Mouse (Mus musculus): ENCODE results near the gene Tnrc6a. TPM values are rescaled to one million over a fixed set of nuclear protein-coding genes. Genes with fewer than 3 reads are reported as not detected.
A peak's percentile ranks its signal among the peaks of the same experiment; 100 is the strongest.

Gene Tnrc6a
- total RNA-seq, 2 experiments from 2014 or later = 58.4 to 58.8 TPM

- DNase-seq (ENCODE audit: low spot score in 2 of 2) = no peak
These were observed 623 bp downstream of the Tnrc6a start for GRCm38 (mm10) chr7:123124299-123124716.

- peak; percentile 20 to 30 for DNase-seq (ENCODE audit: low spot score in 2 of 2)
These were observed 1.1 kb downstream of the Tnrc6a start for GRCm38 (mm10) chr7:123124735-123125181.

GRCm38 (mm10) chr7:123126056-123126455 is 2.4 kb downstream of the Tnrc6a start:
- no peak for DNase-seq (ENCODE audit: low spot score in 2 of 2)

GRCm38 (mm10) chr7:123127301-123127700 is 3.6 kb downstream of the Tnrc6a start:
- DNase-seq (ENCODE audit: low spot score in 2 of 2) = no peak

- DNase-seq (ENCODE audit: low spot score in 2 of 2) = no peak
These were observed 4.3 kb downstream of the Tnrc6a start for GRCm38 (mm10) chr7:123127981-123128380.

GRCm38 (mm10) chr7:123129061-123129460 is 5.4 kb downstream of the Tnrc6a start:
- DNase-seq (ENCODE audit: low spot score in 2 of 2) = no peak

GRCm38 (mm10) chr7:123130198-123130597 is 6.5 kb downstream of the Tnrc6a start:
- no peak for DNase-seq (ENCODE audit: low spot score in 2 of 2)

- DNase-seq (ENCODE audit: low spot score in 2 of 2) = no peak
These were observed 8.7 kb downstream of the Tnrc6a start for GRCm38 (mm10) chr7:123132401-123132800.

GRCm38 (mm10) chr7:123134876-123135275 is 11.2 kb downstream of the Tnrc6a start:
- no peak for DNase-seq (ENCODE audit: low spot score in 2 of 2)

- DNase-seq (ENCODE audit: low spot score in 2 of 2) = no peak
These were observed 12.0 kb downstream of the Tnrc6a start for GRCm38 (mm10) chr7:123135655-123136054.

GRCm38 (mm10) chr7:123138001-123138400 is 14.3 kb downstream of the Tnrc6a start:
- no peak for DNase-seq (ENCODE audit: low spot score in 2 of 2)

GRCm38 (mm10) chr7:123146141-123146846 is 22.6 kb downstream of the Tnrc6a start:
- DNase-seq (ENCODE audit: low spot score in 2 of 2) = no peak

- no peak for DNase-seq (ENCODE audit: low spot score in 2 of 2)
These were observed 24.1 kb downstream of the Tnrc6a start for GRCm38 (mm10) chr7:123147787-123148186.

GRCm38 (mm10) chr7:123148935-123149334 is 25.2 kb downstream of the Tnrc6a start:
- no peak for DNase-seq (ENCODE audit: low spot score in 2 of 2)

GRCm38 (mm10) chr7:123162346-123162745 is 38.7 kb downstream of the Tnrc6a start:
- no peak for DNase-seq (ENCODE audit: low spot score in 2 of 2)

GRCm38 (mm10) chr7:123167436-123167835 is 43.8 kb downstream of the Tnrc6a start:
- no peak for DNase-seq (ENCODE audit: low spot score in 2 of 2)

GRCm38 (mm10) chr7:123169618-123170017 is 45.9 kb downstream of the Tnrc6a start:
- DNase-seq (ENCODE audit: low spot score in 2 of 2) = no peak

GRCm38 (mm10) chr7:123172101-123172500 is 48.4 kb downstream of the Tnrc6a start:
- DNase-seq (ENCODE audit: low spot score in 2 of 2) = no peak

GRCm38 (mm10) chr7:123177215-123177614 is 53.5 kb downstream of the Tnrc6a start:
- DNase-seq (ENCODE audit: low spot score in 2 of 2) = no peak

- no peak for DNase-seq (ENCODE audit: low spot score in 2 of 2)
These were observed 58.4 kb downstream of the Tnrc6a start for GRCm38 (mm10) chr7:123181787-123182701.

- DNase-seq (ENCODE audit: low spot score in 2 of 2) = no peak
These were observed 61.2 kb downstream of the Tnrc6a start for GRCm38 (mm10) chr7:123184891-123185290.

- no peak for DNase-seq (ENCODE audit: low spot score in 2 of 2)
These were observed 62.8 kb downstream of the Tnrc6a start for GRCm38 (mm10) chr7:123186463-123186862.

All from layer of hippocampus, postnatal 10 days (tissue).